Mouse (Mus musculus) kidney, embryonic 16.5 days (tissue): Measurements from ENCODE around the gene Ubxn6. TPM values are rescaled to one million over a fixed set of nuclear protein-coding genes. Genes with fewer than 3 reads are reported as not detected.
"Not testable (repeated sequence)": the region's sequence is repeated elsewhere in the genome, so short reads cannot be mapped to it uniquely, and the experiment has no call there.

ENCODE experiments used
- ATAC-seq: fragments of 200-750 bp; cut with Nextera tagmentation; 2 replicates; pipeline ENCODE4 v1.8.0; 2017; ENCODE audit warnings: moderate TSS enrichment; ENCODE audit not compliant: low FRiP score, low TSS enrichment
- H3K27ac ChIP-seq: fragments of 300-500 bp; sonication (generic); 2 replicates; pipeline ENCODE4 v1.5.1; 2014; ENCODE audit warnings: low read length
- H3K27me3 ChIP-seq: fragments of 300-500 bp; sonication (generic); 2 replicates; pipeline ENCODE4 v1.6.1; 2014; ENCODE audit warnings: low read length, control low read depth, mixed read lengths; ENCODE audit not compliant: insufficient read depth
- H3K36me3 ChIP-seq: fragments of 300-500 bp; sonication (generic); 2 replicates; pipeline ENCODE4 v1.6.1; 2014; ENCODE audit warnings: low read length, control low read depth, mixed read lengths; ENCODE audit not compliant: insufficient read depth
- H3K4me1 ChIP-seq: fragments of 300-500 bp; sonication (generic); 2 replicates; pipeline ENCODE4 v1.6.1; 2014; ENCODE audit warnings: low read length, control low read depth, mixed read lengths; ENCODE audit not compliant: insufficient read depth
- H3K4me2 ChIP-seq: fragments of 300-500 bp; sonication (generic); replicated peaks from 2 replicates; pipeline ENCODE4 v1.6.1; 2014; ENCODE audit warnings: low read depth, low read length
- H3K4me3 ChIP-seq: fragments of 300-500 bp; sonication (generic); 2 replicates; pipeline ENCODE4 v1.5.1; 2014; ENCODE audit warnings: mild to moderate bottlenecking, low read length
- H3K9ac ChIP-seq: fragments of 300-500 bp; sonication (generic); replicated peaks from 2 replicates; pipeline ENCODE4 v1.6.1; 2014; ENCODE audit warnings: low read length
- H3K9me3 ChIP-seq: fragments of 300-500 bp; sonication (generic); 2 replicates; pipeline ENCODE4 v1.6.1; 2016; ENCODE audit warnings: low read length, control low read depth
- WGBS: fragments of 180-500 bp; shearing (Covaris S2); extraction: QIAGEN DNeasy Blood & Tissue Kit; methylation state at CpG from one replicate; pipeline ENCODE4 v1.1.7; 2014; 5-methylcytosine and 5-hydroxymethylcytosine counted together
- polyA plus RNA-seq: library from polyadenylated mRNA; unstranded; fragments of >200 nt; fragmentation: Nextera tagmentation; extraction: Ambion mirVana; gene quantifications from 2 replicates; pipeline ENCODE4 v1.2.1, GENCODE M21; 2015

The Ubxn6 gene
- polyA plus RNA-seq, 1 experiment from 2014 or later = 46.2 TPM

DNA sequence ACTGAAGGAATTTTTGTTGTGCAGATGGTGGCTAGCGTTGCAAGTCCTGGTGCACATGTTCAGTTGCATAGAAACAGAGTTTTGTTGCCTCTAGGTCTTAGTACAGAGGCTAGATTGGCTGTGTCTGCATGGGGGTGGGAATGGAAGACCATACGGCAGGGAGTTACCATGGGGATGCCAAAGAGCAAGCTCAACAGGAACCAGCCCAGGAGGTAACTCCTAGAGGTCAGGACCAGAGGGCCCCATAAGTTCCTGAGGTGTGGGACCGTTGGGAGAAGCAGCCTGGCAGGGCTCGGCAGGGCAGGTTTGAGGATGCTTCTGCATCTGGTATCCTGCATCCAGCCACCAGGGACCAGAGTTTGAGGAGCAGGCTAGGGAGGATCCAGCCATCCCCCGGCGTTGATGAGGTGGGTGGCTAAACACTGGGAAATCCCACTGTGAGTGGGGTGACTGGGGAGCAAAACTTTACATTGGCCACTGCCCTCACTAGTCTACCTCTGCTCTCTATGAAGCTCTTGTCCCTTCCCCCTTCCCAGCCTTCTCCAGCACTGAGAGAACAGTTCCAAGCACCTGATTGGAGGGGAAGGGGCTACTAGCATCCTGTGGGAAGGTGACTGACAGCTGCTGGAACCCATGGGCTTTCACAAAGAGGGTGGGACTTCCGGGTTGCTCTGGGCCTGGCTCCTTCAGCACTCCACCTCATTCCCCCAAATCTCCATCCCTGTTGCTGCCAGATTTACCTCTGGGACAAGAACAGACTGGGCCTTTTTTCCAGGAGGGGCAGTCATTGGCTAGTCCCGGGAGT is 6.2 kb upstream of the Ubxn6 start:
- peaks cover 7% of the 10 kb centered on the region; the same call in 1 of the 2 replicates for H3K36me3 ChIP-seq
- H3K9ac ChIP-seq = peak overlapping the region; percentile 93
- peak overlapping the region; percentile 96 for H3K4me3 ChIP-seq
- H3K9me3 ChIP-seq = no peaks in the 10 kb centered on the region
- peak overlapping the region; percentile 27; the same call in 1 of the 2 replicates for H3K27ac ChIP-seq
- H3K4me2 ChIP-seq = peak overlapping the region; percentile 96
- H3K4me1 ChIP-seq = peaks cover 19% of the 10 kb centered on the region
- peak; percentile 21; the same call in 1 of the 2 replicates for ATAC-seq
- 4% methylated on average over 8 of the region's 8 CpGs for WGBS
- no peaks in the 10 kb centered on the region for H3K27me3 ChIP-seq

DNA sequence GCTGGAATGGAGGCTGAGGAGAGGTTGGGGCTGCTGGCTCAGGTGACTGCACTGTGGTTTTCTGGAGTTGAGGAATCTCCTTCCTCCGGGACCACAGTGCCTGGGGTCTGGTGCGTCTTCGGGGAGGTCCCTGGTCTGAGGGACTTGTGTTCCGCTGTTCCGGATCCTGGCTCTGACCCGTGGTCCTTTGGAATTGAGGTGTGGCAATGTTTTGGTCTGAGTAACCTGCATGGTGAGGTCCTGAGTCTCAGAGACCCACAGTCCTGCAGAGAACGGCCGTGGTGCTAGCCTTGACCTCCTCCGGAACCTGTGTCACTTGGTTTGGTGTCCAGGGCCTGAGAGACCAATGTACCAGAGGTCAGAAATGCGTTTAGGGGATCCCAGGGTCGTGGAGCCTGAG is 5.1 kb upstream of the Ubxn6 start:
- H3K4me3 ChIP-seq = peak overlapping the region; percentile 96
- H3K9ac ChIP-seq = peak overlapping the region; percentile 93
- peak overlapping the region; percentile 36; the same call in 1 of the 2 replicates for H3K27ac ChIP-seq
- no peak for ATAC-seq
- 1% methylated on average over 11 of the region's 11 CpGs for WGBS
- H3K27me3 ChIP-seq = no peaks in the 10 kb centered on the region
- 0 out of 2 replicates have a peak, but pooled peaks cover 7% of the 10 kb centered on the region for H3K36me3 ChIP-seq
- peak overlapping the region; percentile 96 for H3K4me2 ChIP-seq
- H3K9me3 ChIP-seq = no peaks in the 10 kb centered on the region
- H3K4me1 ChIP-seq = peaks cover 25% of the 10 kb centered on the region

DNA sequence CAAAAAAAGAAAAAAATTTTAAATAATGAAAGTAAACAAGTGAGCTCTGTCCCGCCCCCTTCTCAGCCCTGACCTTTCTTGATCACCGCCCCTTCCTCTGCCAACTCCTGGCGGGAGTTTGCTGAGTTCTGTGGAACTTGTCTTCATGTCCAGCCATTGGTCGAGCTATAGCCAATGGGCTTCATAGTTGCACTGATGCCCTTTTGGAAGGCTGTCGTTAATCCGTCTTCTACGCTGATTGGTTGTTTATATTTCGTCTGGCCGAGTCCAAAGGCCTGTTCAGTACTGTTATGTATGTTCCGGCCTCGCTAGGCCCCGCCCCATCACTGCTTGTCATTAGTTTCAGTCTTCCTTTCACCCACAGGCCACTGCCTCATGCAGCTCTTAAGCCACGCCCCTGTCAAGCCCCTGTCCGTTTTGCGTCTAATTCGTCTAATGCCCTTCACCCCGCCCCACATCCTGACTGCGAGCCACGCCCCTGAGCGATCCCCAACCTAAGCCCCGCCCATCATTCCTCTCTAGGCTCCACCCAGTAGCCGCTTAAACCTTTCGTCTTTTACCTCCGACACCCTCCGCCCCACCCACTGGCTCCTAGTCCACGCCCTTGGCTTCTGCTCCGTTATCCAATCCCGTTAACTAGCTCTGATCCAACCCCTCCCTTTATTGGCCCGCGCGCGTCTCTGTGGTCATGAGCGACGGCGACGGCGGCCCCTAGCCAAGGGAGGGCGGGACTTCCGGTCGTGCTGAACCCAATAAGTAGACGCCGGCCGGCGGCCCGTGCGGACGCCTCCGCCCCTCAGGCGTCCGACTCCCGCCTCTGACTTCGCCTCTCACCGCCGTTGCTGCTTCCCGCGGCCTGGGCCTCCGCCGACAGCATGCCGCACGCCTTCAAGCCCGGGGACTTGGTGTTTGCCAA is 4.3 kb upstream of the Ubxn6 start, which contains the start of gene Hdgfl2:
TSS of gene Hdgfl2 (plus strand) at position 755 of the 916 bp plus-strand sequence.
- peak within 1 kb of the TSS; percentile 36; the same call in 1 of the 2 replicates for H3K27ac ChIP-seq
- no peaks in the 10 kb centered on the region for H3K9me3 ChIP-seq
- no peaks in the 10 kb centered on the region for H3K27me3 ChIP-seq
- H3K4me2 ChIP-seq = peak within 1 kb of the TSS; percentile 96
- whole genome bisulfite sequencing = under 1% methylated on average over 61 of the region's 61 CpGs
- ATAC-seq = peak; percentile 96
- H3K4me1 ChIP-seq = peaks cover 27% of the 10 kb centered on the region
- H3K4me3 ChIP-seq = peak within 1 kb of the TSS; percentile 96
- H3K36me3 ChIP-seq = 0 out of 2 replicates have a peak, but pooled peaks cover 5% of the 10 kb centered on the region
- H3K9ac ChIP-seq = peak within 1 kb of the TSS; percentile 93

DNA sequence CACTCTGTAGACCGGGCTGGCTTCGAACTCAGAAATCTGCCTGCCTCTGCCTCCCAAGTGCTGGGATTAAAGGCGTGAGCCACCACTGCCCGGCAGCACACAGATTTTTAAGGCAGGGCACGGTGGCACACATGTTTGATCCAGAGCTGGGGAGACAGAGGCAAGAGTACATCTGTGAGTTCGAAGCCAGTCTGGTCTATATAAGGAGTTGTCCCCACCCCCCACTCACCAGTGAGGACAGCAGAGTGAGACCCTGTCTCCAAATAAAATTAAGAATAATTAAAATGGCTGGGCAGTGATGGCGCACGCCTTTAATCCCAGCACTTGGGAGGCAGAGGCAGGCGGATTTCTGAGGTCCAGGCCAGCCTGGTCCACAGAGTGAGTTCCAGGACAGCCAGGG is 3.5 kb upstream of the Ubxn6 start:
- Histone ChIP-seq H3K27ac (0 out of 2 replicates have a peak overlapping the region, but pooled peaks have one; percentile 3), H3K4me2 (peak overlapping the region; percentile 47), H3K4me1 (peaks cover 32% of the 10 kb centered on the region), H3K4me3 (peak overlapping the region; percentile 35)
- not testable (repeated sequence) for H3K9me3 ChIP-seq, H3K9ac ChIP-seq, H3K27me3 ChIP-seq, ATAC-seq, H3K36me3 ChIP-seq
- WGBS = 65% methylated on average over 9 of the region's 9 CpGs

DNA sequence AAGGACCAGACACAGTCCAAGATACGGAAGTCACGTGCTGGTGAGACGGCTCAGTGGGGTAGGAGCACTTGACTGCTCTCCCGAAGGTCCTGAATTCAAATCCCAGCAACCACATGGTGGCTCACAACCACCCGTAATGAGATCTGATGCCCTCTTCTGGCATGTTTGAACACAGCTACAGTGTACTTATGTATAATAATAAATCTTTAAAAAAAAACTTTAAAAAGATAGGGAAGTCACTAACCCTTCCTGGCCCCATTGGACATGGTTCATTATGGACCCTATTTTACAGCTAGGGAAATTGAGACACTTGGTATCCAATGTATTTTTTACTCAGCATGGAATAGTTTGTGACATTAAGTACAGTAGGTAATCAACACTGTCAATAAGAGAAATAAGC is 2.7 kb upstream of the Ubxn6 start:
- H3K9ac ChIP-seq = no peak overlapping the region

DNA sequence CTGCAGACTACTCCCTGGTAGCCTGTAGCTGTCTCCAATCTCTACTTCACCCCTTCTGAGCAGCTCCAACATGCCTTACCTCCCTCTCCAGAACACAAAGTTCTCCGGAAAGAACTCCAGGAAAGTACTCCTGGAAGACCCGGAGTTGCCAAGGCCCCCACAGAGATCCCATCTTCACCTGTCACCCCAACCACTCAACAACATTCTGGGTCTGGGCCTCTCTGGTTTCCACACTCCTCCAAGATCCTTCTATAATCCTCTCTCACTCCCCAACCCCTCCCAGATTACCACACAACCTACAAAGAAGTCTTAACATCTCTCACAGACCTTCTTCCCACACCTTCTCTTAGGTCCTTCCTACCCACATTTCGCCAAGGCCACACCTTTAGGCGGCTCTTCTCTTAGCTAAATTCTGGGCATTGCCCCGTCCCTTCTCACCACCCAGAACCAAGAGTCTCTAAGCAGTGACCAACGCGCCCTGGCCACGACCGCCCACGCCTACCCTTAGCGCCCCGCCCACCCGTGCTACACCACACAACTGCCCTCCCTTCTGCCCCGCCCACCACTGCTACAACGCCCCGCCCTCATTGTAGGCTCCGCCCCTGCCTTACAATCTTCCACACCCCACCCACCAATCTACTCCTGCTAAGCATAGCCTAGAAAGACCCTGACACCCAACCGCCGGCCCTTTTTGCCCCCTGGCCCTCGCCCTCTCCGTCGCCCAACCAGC is 566 bp downstream of the Ubxn6 start:
- Histone ChIP-seq H3K4me2 (peak overlapping the region; percentile 75), H3K27ac (peak overlapping the region; percentile 99), H3K4me1 (peaks cover 12% of the 10 kb centered on the region), H3K36me3 (peaks cover 37% of the 10 kb centered on the region), H3K9me3 (no peaks in the 10 kb centered on the region), H3K4me3 (peak overlapping the region; percentile 87), H3K27me3 (no peaks in the 10 kb centered on the region), H3K9ac (peak overlapping the region; percentile 86)
- ATAC-seq = peak; percentile 32
- WGBS = 6% methylated on average over 21 of the region's 22 CpGs

More for the DNA sequence above, 2.7 kb upstream of the Ubxn6 start:
- Histone ChIP-seq H3K36me3 (0 out of 2 replicates have a peak, but pooled peaks cover 5% of the 10 kb centered on the region), H3K4me2 (no peak overlapping the region), H3K27me3 (no peaks in the 10 kb centered on the region), H3K4me1 (peaks cover 32% of the 10 kb centered on the region), H3K4me3 (no peak overlapping the region), H3K9me3 (no peaks in the 10 kb centered on the region), H3K27ac (no peak overlapping the region)
- 84% methylated on average over 5 of the region's 5 CpGs for WGBS
- no peak for ATAC-seq

DNA sequence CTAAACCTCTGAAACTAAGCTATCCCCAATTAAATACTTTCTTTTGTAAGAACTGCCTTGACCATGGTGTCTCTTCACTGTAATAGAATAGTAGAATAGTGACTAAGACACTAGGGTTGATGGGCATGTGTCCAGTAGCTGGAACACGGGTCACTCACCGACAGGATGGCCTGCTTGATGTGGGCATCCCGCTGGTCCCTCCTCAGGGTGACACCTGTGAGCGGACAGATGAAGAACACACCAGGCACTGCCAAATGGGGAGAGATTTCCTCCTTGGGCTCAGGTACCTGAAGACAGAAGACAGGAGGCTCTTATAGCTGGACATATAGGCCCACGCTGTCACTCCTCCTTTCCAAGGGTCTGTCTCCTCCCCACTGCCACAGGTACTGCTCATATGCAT is 2.6 kb downstream of the Ubxn6 start:
- H3K27ac ChIP-seq = no peak overlapping the region
- H3K4me1 ChIP-seq = peaks cover 12% of the 10 kb centered on the region

DNA sequence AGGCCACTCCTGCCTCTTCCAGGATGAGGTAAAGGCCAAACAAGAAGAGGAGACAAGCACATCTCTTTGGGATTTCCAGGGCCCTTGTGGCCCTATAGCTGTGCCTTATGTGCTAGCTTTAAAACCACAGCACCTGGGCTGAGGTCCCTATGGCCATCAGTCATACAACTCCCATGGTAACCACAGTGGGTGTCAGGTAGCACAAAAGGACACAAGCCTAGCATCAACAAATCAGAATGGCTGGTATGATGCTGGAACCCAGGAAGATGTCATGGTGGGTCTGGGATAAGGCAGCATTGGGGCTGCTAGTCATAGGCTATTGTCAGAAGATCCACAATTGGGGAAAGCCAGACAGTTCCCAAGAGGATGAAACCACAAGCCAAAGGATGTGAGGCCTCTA is 3.7 kb downstream of the Ubxn6 start:
- ATAC-seq = no peak
- peaks cover 64% of the 10 kb centered on the region for H3K36me3 ChIP-seq
- no peak overlapping the region for H3K4me2 ChIP-seq
- H3K4me3 ChIP-seq = no peak overlapping the region
- H3K27ac ChIP-seq = no peak overlapping the region
- H3K9me3 ChIP-seq = no peaks in the 10 kb centered on the region
- no peak overlapping the region for H3K9ac ChIP-seq
- no peaks in the 10 kb centered on the region for H3K27me3 ChIP-seq
- peaks cover 12% of the 10 kb centered on the region for H3K4me1 ChIP-seq

More for the DNA sequence above, 2.6 kb downstream of the Ubxn6 start:
- Histone ChIP-seq H3K27me3 (no peaks in the 10 kb centered on the region), H3K9me3 (no peaks in the 10 kb centered on the region), H3K4me3 (no peak overlapping the region), H3K4me2 (no peak overlapping the region), H3K36me3 (peaks cover 57% of the 10 kb centered on the region), H3K9ac (no peak overlapping the region)
- WGBS = 85% methylated on average over 5 of the region's 5 CpGs
- ATAC-seq = no peak

DNA sequence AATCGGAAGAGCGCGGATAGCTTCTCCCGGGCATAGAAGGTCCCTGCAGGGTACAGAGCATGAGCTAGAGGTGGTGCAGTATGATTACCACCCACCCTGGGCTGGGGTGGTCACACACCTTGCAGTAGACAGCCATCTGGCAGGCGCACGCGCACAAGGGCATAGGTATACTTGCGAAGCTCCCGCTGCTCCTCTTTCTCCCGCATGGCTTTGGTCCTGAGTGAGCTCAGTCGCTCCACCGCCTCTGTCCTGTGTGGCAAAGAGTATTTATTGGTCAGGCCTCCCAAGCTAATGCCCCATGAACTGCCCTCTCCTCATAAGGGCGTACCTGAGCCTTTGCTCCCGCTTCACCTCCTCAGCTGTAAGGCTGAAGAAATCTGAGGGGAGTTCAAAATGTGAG is 5.8 kb downstream of the Ubxn6 start:
- Histone ChIP-seq H3K4me2 (no peak overlapping the region), H3K36me3 (peaks cover 82% of the 10 kb centered on the region), H3K9me3 (no peaks in the 10 kb centered on the region), H3K4me3 (no peak overlapping the region), H3K27me3 (no peaks in the 10 kb centered on the region), H3K27ac (no peak overlapping the region), H3K9ac (no peak overlapping the region), H3K4me1 (peaks cover 4% of the 10 kb centered on the region)
- ATAC-seq = no peak
- WGBS = 93% methylated on average over 14 of the region's 14 CpGs
